Mouse (Mus musculus) MEL (cell line): Measurements from ENCODE around the gene Prkci. TPM values are rescaled to one million over a fixed set of nuclear protein-coding genes. Genes with fewer than 3 reads are reported as not detected.

Experiments used
- DNase-seq: peaks from one replicate; pipeline ENCODE4 v3.0.0; 2011; ENCODE audit warnings: low read depth, low spot score
- H3K27ac ChIP-seq: 2 replicates; pipeline ENCODE4 v1.5.1; 2012; ENCODE audit warnings: low read depth, mild to moderate bottlenecking, control low read depth, low read length, moderate library complexity; ENCODE audit not compliant: control insufficient read depth
- H3K27me3 ChIP-seq, 2 experiments: fragments of 150-350 bp in 1 of 2; sonication (generic) in 1 of 2; 2 replicates each; pipeline ENCODE4 v1.6.1; 2012; ENCODE audit warnings: low read length in 2 of 2, mild to moderate bottlenecking in 2 of 2, improper control_type of control experiment in 1 of 2, moderate library complexity in 1 of 2; ENCODE audit not compliant: insufficient read depth in 2 of 2, control insufficient read depth in 1 of 2
- H3K36me3 ChIP-seq, 2 experiments: 2 replicates each; pipeline ENCODE4 v1.6.1; 2012 to 2014; ENCODE audit warnings: low read length in 2 of 2, improper control_type of control experiment in 1 of 2, inconsistent platforms in 1 of 2, mild to moderate bottlenecking in 1 of 2; ENCODE audit not compliant: insufficient read depth in 2 of 2, control insufficient read depth in 1 of 2
- H3K4me1 ChIP-seq, 2 experiments: fragments of 150-350 bp in 1 of 2; sonication (generic) in 1 of 2; 2 replicates each; pipeline ENCODE4 v1.6.1; 2012; ENCODE audit warnings: low read length in 2 of 2, improper control_type of control experiment in 1 of 2, mild to moderate bottlenecking in 1 of 2; ENCODE audit not compliant: insufficient read depth in 2 of 2, control insufficient read depth in 1 of 2
- H3K4me3 ChIP-seq, 2 experiments: fragments of 150-350 bp in 1 of 2; sonication (generic) in 1 of 2; 2 replicates each; pipeline ENCODE4 v1.5.1; 2012; ENCODE audit warnings: low read depth in 2 of 2, low read length in 2 of 2, mild to moderate bottlenecking in 2 of 2, moderate library complexity in 2 of 2, control low read depth in 1 of 2, improper control_type of control experiment in 1 of 2; ENCODE audit not compliant: control insufficient read depth in 1 of 2, insufficient read depth in 1 of 2
- H3K79me2 ChIP-seq: 2 replicates; pipeline ENCODE4 v1.6.1; 2012; ENCODE audit warnings: mild to moderate bottlenecking, low read length, moderate library complexity; ENCODE audit not compliant: control insufficient read depth, poor library complexity, insufficient read depth
- H3K9ac ChIP-seq: 2 replicates; pipeline ENCODE4 v1.6.1; 2012; ENCODE audit warnings: low read depth, mild to moderate bottlenecking, control low read depth, low read length, moderate library complexity; ENCODE audit not compliant: control insufficient read depth, poor library complexity, severe bottlenecking
- H3K9me3 ChIP-seq: fragments of 150-350 bp; sonication (generic); replicated peaks from 2 replicates; pipeline ENCODE4 v1.6.1; 2012; ENCODE audit warnings: mild to moderate bottlenecking, low read length, improper control_type of control experiment, moderate library complexity; ENCODE audit not compliant: insufficient read depth
- BHLHE40 ChIP-seq: IDR thresholded peaks from 2 replicates; pipeline ENCODE4 v1.6.1; 2012; ENCODE audit warnings: low read depth, mild to moderate bottlenecking, inconsistent platforms, low read length, improper control_type of control experiment, borderline replicate concordance
- CHD1 ChIP-seq: IDR thresholded peaks from 2 replicates; pipeline ENCODE4 v1.6.1; 2012; ENCODE audit warnings: low read depth, mild to moderate bottlenecking, inconsistent platforms, low read length, improper control_type of control experiment
- ELF1 ChIP-seq: IDR thresholded peaks from 2 replicates; pipeline ENCODE4 v1.6.1; 2014; ENCODE audit warnings: low read depth, mild to moderate bottlenecking, inconsistent platforms, low read length, improper control_type of control experiment, moderate library complexity
- EP300 ChIP-seq, 2 experiments: IDR thresholded peaks; 2 replicates each; pipeline ENCODE4 v1.6.1; 2011; ENCODE audit warnings: improper control_type of control experiment in 2 of 2, low read length in 2 of 2, low read depth in 1 of 2, mild to moderate bottlenecking in 1 of 2
- GABPA ChIP-seq: IDR thresholded peaks from 2 replicates; pipeline ENCODE4 v1.6.1; 2012; ENCODE audit warnings: low read depth, mild to moderate bottlenecking, inconsistent platforms, low read length, improper control_type of control experiment, moderate library complexity
- JUND ChIP-seq: IDR thresholded peaks from 2 replicates; pipeline ENCODE4 v1.6.1; 2011; ENCODE audit warnings: low read depth, mild to moderate bottlenecking, improper control_type of control experiment, low read length
- MAZ ChIP-seq: IDR thresholded peaks from 2 replicates; pipeline ENCODE4 v1.6.1; 2012; ENCODE audit warnings: low read depth, mild to moderate bottlenecking, inconsistent platforms, low read length, improper control_type of control experiment
- MXI1 ChIP-seq: IDR thresholded peaks from 2 replicates; pipeline ENCODE4 v1.6.1; 2011; ENCODE audit warnings: mild to moderate bottlenecking, low read depth, low read length, improper control_type of control experiment
- MYB ChIP-seq: IDR thresholded peaks from 2 replicates; pipeline ENCODE4 v1.6.1; 2011; ENCODE audit warnings: mild to moderate bottlenecking, low read depth, low read length, improper control_type of control experiment
- MYC ChIP-seq: IDR thresholded peaks from 2 replicates; pipeline ENCODE4 v1.6.1; 2011; ENCODE audit warnings: low read depth, mild to moderate bottlenecking, low read length, improper control_type of control experiment, moderate library complexity
- NRF1 ChIP-seq: IDR thresholded peaks from 2 replicates; pipeline ENCODE4 v1.6.1; 2014; ENCODE audit warnings: low read depth, mild to moderate bottlenecking, inconsistent platforms, low read length, improper control_type of control experiment, moderate library complexity; ENCODE audit not compliant: poor library complexity, insufficient read depth, severe bottlenecking
- POLR2AphosphoS2 ChIP-seq: IDR thresholded peaks from 2 replicates; pipeline ENCODE4 v1.6.1; 2011; ENCODE audit warnings: low read length, improper control_type of control experiment
- RAD21 ChIP-seq: IDR thresholded peaks from 2 replicates; pipeline ENCODE4 v1.6.1; 2011; ENCODE audit warnings: mild to moderate bottlenecking, low read depth, low read length, improper control_type of control experiment
- SIN3A ChIP-seq: IDR thresholded peaks from 2 replicates; pipeline ENCODE4 v1.6.1; 2012; ENCODE audit warnings: low read length, improper control_type of control experiment, inconsistent platforms
- TAL1 ChIP-seq: IDR thresholded peaks from 2 replicates; pipeline ENCODE4 v1.6.1; 2012; ENCODE audit warnings: mild to moderate bottlenecking, inconsistent platforms, low read length, moderate library complexity, mixed read lengths
- TBP ChIP-seq: IDR thresholded peaks from 2 replicates; pipeline ENCODE4 v1.8.0; 2011; ENCODE audit warnings: low read depth, low read length, improper control_type of control experiment
- UBTF ChIP-seq: IDR thresholded peaks from 2 replicates; pipeline ENCODE4 v1.6.1; 2012; ENCODE audit warnings: low read depth, mild to moderate bottlenecking, inconsistent platforms, low read length, improper control_type of control experiment, moderate library complexity, borderline replicate concordance; ENCODE audit not compliant: insufficient read depth
- ZC3H11A ChIP-seq: IDR thresholded peaks from 2 replicates; pipeline ENCODE4 v1.6.1; 2012; ENCODE audit warnings: low read depth, mild to moderate bottlenecking, inconsistent platforms, low read length, improper control_type of control experiment
- ZMIZ1 ChIP-seq: IDR thresholded peaks from 2 replicates; pipeline ENCODE4 v1.6.1; 2012; ENCODE audit warnings: low read depth, mild to moderate bottlenecking, inconsistent platforms, low read length, improper control_type of control experiment, moderate library complexity
- polyA plus RNA-seq, 2 experiments: library from polyadenylated mRNA; stranded (reverse) in 1 of 2; unstranded in 1 of 2; fragments of >175 nt in 1 of 2; fragments of >200 nt in 1 of 2; gene quantifications; 2 replicates each; pipeline versions ENCODE4 v1.2.1 to v1.2.4; 2012; ENCODE audit warnings: low replicate concordance in 2 of 2, low read depth in 1 of 2; ENCODE audit not compliant: insufficient read length in 2 of 2, insufficient read depth in 1 of 2, missing spikeins in 1 of 2
- total RNA-seq: library from RNA; depleted of rRNA; stranded (reverse); fragments of 300-350 nt; gene quantifications from 2 replicates; pipeline ENCODE4 v1.2.3, GENCODE M21; 2012

Prkci gene
- total and polyA plus RNA-seq, 3 experiments, result 9.0 to 18.3 TPM; not detected in 1

DNA sequence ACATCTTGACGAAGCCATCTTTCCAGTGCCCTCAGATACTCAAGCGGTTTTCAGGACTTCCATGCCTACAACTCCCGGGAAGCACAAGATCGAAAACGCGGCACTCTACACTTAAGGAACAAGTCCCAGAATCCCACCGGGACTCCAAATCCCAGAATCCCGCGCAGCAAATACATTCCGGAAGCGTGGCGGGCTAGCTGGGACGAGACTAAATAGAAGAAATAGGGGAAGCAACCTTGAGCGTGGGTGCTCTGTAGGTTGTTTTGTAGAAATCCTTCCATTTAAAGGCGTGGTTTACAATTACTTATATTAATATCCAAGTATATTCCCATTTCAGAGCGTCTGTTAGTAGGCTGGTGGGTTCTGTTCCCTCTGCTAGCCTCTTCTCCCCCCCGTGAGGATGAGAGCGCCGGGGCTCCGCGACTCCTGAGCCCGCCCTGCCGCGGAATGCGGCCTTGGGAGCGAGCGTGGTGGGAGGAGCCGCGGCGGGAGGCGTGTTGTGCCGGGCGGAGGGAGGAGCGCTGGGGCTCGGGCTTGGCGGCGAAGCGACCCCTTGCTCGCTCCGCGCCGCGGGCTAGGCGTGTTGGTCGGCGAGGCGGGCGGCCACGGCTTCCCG is at the start of gene Prkci (continued):
- TF ChIP-seq MYB (no peak), EP300 (IDR thresholded peaks at IDR 0.05; ENCODE audit: low read depth in 1 of 2, low read length in 2 of 2) (no peak), JUND (no peak)

DNA sequence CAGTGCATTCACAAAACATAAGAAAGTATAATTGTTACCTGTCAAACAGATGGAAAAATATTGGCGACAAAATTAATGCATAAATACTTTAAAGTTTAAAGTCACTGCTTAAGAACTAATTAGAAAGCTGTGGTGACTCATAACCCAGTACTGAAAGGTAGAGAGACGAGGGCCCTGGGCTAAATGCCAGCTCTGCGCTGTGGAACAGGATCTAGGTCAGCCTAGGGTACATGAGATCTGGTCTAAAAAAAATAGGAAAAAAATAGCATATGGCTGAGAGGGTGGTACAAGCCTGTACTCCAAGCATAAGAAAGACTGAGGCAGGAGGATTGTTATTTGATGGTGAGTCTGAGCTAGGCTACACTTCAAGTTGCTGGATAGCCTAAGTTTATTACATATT is 43.9 kb upstream of the Prkci start:
- Histone ChIP-seq H3K27ac (no peak overlapping the region), H3K27me3 (no peaks in the 10 kb centered on the region), H3K4me1 (no peaks in the 10 kb centered on the region), H3K9ac (no peak overlapping the region), H3K4me3 (no peak overlapping the region), H3K36me3 (peaks cover 4 to 15% of the 10 kb centered on the region in 2 experiments), H3K79me2 (no peaks in the 10 kb centered on the region), H3K9me3 (no peaks in the 10 kb centered on the region)
- no peak for TF ChIP-seq GABPA
- TF ChIP-seq CHD1, result no peak
- TF ChIP-seq ZMIZ1, result no peak
- TF ChIP-seq TBP, result no peak
- TF ChIP-seq JUND, result no peak
- TF ChIP-seq SIN3A, result no peak
- no peak for TF ChIP-seq UBTF
- TF ChIP-seq ZC3H11A, result no peak
- TF ChIP-seq POLR2AphosphoS2, result no peak
- TF ChIP-seq BHLHE40, result no peak
- no peak for TF ChIP-seq MAZ
- DNase-seq, result peak; percentile 52

DNA sequence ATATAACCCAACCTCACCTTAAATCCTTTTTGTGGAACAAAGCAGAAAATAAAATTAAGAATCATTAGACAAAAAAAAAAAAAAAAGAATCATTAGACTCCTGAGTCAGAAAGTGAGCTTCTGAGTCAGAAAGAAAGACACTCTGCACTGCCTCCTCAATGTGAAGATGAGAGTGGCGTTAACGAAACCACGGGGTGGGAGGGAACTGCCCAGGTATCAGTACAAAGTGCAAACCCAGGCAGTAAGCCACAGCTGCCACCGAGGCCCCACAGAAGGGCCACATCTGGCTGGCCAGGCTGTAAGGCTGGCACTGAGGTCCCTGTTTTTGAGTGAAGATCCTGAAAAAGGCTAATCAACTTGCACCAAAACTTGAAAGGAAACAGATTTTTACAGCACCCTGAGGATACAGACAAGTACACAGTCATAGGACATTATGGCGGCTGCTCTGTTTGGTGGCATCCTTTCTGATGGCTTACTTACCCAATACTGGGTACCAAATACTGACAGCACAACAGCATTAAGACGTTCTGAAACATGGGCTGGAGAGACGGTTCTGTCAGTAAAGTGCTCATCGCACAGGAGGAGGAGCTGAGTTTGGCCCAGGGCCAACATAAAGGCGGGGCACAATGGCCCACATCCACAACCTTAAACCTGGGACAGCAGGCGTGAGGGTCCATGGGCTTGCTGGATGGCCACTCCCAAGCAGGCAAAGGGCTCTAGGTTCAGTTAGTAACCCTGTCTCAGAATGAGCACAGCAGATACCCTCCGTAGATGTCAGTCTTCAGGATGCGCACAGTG is 43.1 kb upstream of the Prkci start:
- DNase-seq, result no peak
- H3K27ac ChIP-seq, result no peak overlapping the region
- no peak overlapping the region for H3K9ac ChIP-seq
- H3K27me3 ChIP-seq, result no peaks in the 10 kb centered on the region
- H3K36me3 ChIP-seq, result peaks cover 4 to 14% of the 10 kb centered on the region in 2 experiments
- H3K4me3 ChIP-seq, result no peak overlapping the region
- H3K4me1 ChIP-seq, result no peaks in the 10 kb centered on the region
- no peaks in the 10 kb centered on the region for H3K79me2 ChIP-seq
- H3K9me3 ChIP-seq, result no peaks in the 10 kb centered on the region
- TF ChIP-seq ZC3H11A (no peak), TAL1 (no peak), ELF1 (no peak), RAD21 (no peak), MXI1 (no peak), EP300 (IDR thresholded peaks at IDR 0.05; ENCODE audit: low read depth in 1 of 2, low read length in 2 of 2) (no peak), TBP (no peak), MYC (no peak), NRF1 (no peak)
